Mouse (Mus musculus) liver, embryonic 12.5 days (tissue): ENCODE measurements around the gene Fbxo3. TPM values are rescaled to one million over a fixed set of nuclear protein-coding genes. Genes with fewer than 3 reads are reported as not detected.
"Not testable (repeated sequence)": the region's sequence is repeated elsewhere in the genome, so short reads cannot be mapped to it uniquely, and the experiment has no call there.

ENCODE experiments used
- ATAC-seq: fragments of 200-750 bp; cut with Nextera tagmentation; 2 replicates; pipeline ENCODE4 v1.8.0; 2017; ENCODE audit warnings: moderate number of reproducible peaks, mild to moderate bottlenecking, moderate library complexity
- H3K27ac ChIP-seq: fragments of 300-500 bp; sonication (generic); 2 replicates; pipeline ENCODE4 v1.5.1; 2016; ENCODE audit warnings: mild to moderate bottlenecking
- H3K27me3 ChIP-seq: fragments of 300-500 bp; sonication (generic); replicated peaks from 2 replicates; pipeline ENCODE4 v1.6.1; 2016; ENCODE audit warnings: mild to moderate bottlenecking, moderate library complexity
- H3K36me3 ChIP-seq: fragments of 300-500 bp; sonication (generic); 2 replicates; pipeline ENCODE4 v1.6.1; 2016; ENCODE audit warnings: mild to moderate bottlenecking, moderate library complexity
- H3K4me1 ChIP-seq: fragments of 300-500 bp; sonication (generic); 2 replicates; pipeline ENCODE4 v1.6.1; 2016
- H3K4me2 ChIP-seq: fragments of 300-500 bp; sonication (generic); 2 replicates; pipeline ENCODE4 v1.6.1; 2016; ENCODE audit warnings: mild to moderate bottlenecking, moderate library complexity
- H3K4me3 ChIP-seq: fragments of 300-500 bp; sonication (generic); 2 replicates; pipeline ENCODE4 v1.5.1; 2016; ENCODE audit warnings: mild to moderate bottlenecking, moderate library complexity
- H3K9ac ChIP-seq: fragments of 300-500 bp; sonication (generic); 2 replicates; pipeline ENCODE4 v1.6.1; 2016; ENCODE audit warnings: mild to moderate bottlenecking, moderate library complexity
- H3K9me3 ChIP-seq: fragments of 300-500 bp; sonication (generic); replicated peaks from 2 replicates; pipeline ENCODE4 v1.6.1; 2016; ENCODE audit warnings: mild to moderate bottlenecking, moderate library complexity
- WGBS: fragments of 180-500 bp; shearing (Covaris S2); methylation state at CpG from one replicate; pipeline ENCODE4 v1.1.7; 2016; ENCODE audit not compliant: insufficient replicate concordance; 5-methylcytosine and 5-hydroxymethylcytosine counted together
- polyA plus RNA-seq: library from polyadenylated mRNA; unstranded; fragments of >200 nt; fragmentation: Nextera tagmentation; extraction: Ambion mirVana; gene quantifications from 2 replicates; pipeline ENCODE4 v1.2.1, GENCODE M21; 2016

The Fbxo3 gene
- polyA plus RNA-seq, 1 experiment from 2014 or later: 60.1 TPM

DNA sequence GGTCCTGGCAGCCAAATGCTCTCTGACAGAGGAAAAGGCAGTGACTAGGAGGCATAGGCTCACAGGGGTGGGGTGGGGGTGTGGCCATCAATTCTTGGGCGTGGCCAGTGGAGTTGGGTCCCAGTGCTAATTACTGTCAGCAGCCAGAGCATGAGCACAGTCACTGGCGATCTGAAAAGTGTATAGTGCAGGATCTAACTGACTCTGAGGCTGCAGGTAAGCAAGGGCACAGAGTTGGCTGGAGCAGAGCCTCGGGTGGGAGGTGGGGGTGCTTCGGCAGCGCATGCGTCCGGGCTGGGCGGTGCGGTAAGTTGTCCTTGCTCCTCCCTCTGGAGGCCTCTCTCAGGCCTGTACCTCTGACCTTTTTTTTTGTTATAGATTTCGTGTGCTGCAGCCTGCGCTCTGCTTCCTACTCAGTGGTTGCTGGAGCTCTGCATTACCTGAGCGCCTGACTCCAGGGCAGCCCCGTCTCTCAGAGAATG is 42.2 kb downstream of the Fbxo3 start, which contains the start of gene Cd59b:
Gene Cd59b, plus strand, starts transcription at position 146 of the 482 bp plus-strand sequence.
- no peaks in the 10 kb centered on the region; the same call in 1 of the 2 replicates for H3K9me3 ChIP-seq
- H3K4me1 ChIP-seq: peaks cover 47% of the 10 kb centered on the region
- ATAC-seq: peak; percentile 97
- H3K9ac ChIP-seq: peak within 1 kb of the TSS; percentile 72
- no peaks in the 10 kb centered on the region for H3K27me3 ChIP-seq
- H3K4me2 ChIP-seq: peak within 1 kb of the TSS; percentile 77
- peak within 1 kb of the TSS; percentile 60 for H3K4me3 ChIP-seq
- WGBS: 3% methylated on average over 10 of the region's 13 CpGs
- peaks cover 9% of the 10 kb centered on the region for H3K36me3 ChIP-seq
- H3K27ac ChIP-seq: peak within 1 kb of the TSS; percentile 84

DNA sequence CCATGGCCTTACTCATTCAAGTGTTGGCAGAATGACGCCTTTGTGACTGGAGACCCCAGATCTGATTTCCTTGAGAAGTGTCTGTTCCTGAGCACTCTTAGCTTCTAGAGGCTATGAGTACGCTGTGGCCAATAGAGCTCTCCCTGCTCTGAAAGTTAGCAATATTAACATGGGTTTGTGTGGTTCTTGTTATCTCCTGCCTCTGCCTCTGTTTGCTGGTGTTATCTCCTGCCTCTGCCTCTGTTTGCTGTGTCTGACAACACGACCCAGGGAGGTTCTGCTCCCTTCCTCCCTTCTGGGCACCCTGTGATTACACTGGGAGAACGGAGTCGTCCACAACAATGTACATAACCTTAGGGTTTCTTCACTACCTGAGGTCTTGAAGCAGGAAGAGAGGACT is 50.8 kb downstream of the Fbxo3 start:
- Histone ChIP-seq H3K27ac (peak overlapping the region; percentile 87), H3K9ac (peak overlapping the region; percentile 46)
- WGBS: 8% methylated on average over 5 of the region's 5 CpGs

DNA sequence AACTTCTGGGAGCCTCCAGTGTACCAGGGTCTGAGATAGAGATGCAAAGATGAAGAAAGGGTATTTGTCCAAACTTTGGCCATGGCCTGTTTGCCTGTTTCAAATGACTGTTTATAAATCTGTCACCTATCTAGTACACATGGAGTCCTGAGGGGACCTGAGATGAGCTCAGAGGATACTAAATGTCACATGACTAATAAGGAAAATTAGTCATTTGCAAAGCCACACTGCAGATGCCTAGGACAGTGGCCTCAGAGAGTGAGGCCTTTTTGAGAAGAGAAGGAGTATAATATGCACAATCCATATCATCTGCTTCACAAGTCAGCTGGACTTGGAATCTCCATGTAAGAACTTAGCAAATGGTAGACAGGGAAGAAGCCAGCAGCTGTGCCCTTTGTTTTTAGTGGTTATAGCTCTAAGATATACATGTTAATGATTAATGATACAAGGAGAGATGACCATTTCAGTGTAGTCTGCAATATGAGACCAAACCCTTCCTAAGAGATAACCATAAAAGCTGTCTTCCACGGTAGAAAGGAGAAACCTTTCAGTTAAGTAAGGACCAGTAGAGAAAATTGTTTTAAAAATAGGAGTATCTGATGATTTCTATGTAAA is 54.0 kb downstream of the Fbxo3 start:
- not testable (repeated sequence) for H3K4me3 ChIP-seq, H3K4me2 ChIP-seq, H3K9ac ChIP-seq, ATAC-seq, H3K36me3 ChIP-seq, H3K9me3 ChIP-seq, H3K27ac ChIP-seq, H3K27me3 ChIP-seq
- WGBS: no CpG with 5 or more reads among the region's 1 CpGs
- peaks cover 65% of the 10 kb centered on the region for H3K4me1 ChIP-seq

More for the DNA sequence above, 50.8 kb downstream of the Fbxo3 start:
- peak; percentile 99 for ATAC-seq
- H3K9me3 ChIP-seq, H3K36me3 ChIP-seq, H3K27me3 ChIP-seq: not testable (repeated sequence)
- Histone ChIP-seq H3K4me2 (peak overlapping the region; percentile 52), H3K4me1 (peaks cover 52% of the 10 kb centered on the region), H3K4me3 (peak overlapping the region; percentile 14; the same call in 1 of the 2 replicates)

DNA sequence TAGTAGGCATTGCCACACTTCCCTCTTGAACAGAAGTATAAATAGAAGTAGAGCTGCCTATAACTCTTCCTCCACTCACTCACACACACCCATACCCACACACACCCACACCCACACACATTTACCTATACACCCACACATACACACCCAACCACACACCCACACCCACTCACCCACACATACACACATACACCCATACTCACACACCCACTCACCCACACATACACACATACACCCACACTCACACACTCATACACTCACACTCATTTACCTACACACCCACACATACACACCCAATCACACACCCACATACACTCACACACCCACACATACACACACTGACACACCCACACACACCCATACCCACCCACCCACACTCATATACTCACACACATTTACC is 55.0 kb downstream of the Fbxo3 start:
- H3K4me1 ChIP-seq: peaks cover 65% of the 10 kb centered on the region
- no peak overlapping the region for H3K9ac ChIP-seq
- no peak for ATAC-seq
- H3K9me3 ChIP-seq: no peaks in the 10 kb centered on the region
- H3K27me3 ChIP-seq: no peaks in the 10 kb centered on the region
- no peak overlapping the region for H3K4me3 ChIP-seq
- no peak overlapping the region for H3K4me2 ChIP-seq
- H3K36me3 ChIP-seq: peaks cover 7% of the 10 kb centered on the region
- peak overlapping the region; percentile 54 for H3K27ac ChIP-seq

DNA sequence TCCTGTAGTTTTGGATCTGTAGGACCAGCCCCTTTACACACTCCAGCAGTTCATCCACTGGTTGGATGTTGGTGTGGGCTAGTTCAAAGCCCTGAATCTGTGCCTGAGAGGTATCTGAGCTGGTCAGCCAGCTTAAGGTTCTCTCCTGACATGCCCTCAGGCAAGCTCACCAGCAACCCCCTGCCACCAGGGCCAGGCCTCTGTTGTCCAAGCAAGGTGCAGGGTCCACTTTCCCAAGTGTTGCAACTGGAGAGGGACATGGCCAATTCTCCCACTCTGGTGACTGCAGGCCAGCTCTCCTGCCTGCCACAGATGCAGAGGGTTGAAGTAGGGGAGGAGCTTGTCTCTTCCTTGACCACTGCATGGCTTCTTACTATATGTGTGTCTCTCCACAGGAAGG is 56.5 kb downstream of the Fbxo3 start:
- H3K4me3 ChIP-seq, H3K9me3 ChIP-seq, H3K9ac ChIP-seq, H3K27me3 ChIP-seq, H3K4me2 ChIP-seq, H3K36me3 ChIP-seq: not testable (repeated sequence)
- peaks cover 53% of the 10 kb centered on the region for H3K4me1 ChIP-seq
- peak overlapping the region; percentile 66; the same call in 1 of the 2 replicates for H3K27ac ChIP-seq
- peak; percentile 13; the same call in 1 of the 2 replicates for ATAC-seq

DNA sequence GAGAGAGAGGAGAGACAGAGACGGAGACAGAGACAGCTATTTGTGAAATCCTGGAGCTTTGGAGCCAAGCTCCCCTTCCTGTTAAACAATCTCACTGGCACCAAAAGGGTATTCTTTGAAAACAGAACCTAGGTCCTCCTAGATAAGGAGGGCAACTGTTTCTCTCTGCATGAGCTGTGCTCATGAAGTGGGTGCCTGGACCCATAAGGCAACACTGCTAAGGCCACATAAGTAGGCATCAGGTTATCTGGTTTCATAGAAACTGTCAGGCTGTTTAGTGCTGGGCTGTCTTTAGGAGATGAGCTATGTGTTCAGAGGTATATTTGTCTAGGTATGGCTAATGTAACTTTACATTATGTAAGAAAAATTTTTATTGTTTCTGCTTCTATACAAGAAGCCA is 60.0 kb downstream of the Fbxo3 start:
- H3K9me3 ChIP-seq, H3K36me3 ChIP-seq, H3K27me3 ChIP-seq, H3K4me3 ChIP-seq, H3K9ac ChIP-seq: not testable (repeated sequence)
- Histone ChIP-seq H3K4me1 (peaks cover 49% of the 10 kb centered on the region), H3K4me2 (0 out of 2 replicates have a peak overlapping the region, but pooled peaks have one; percentile 14), H3K27ac (peak overlapping the region; percentile 73)
- WGBS: 15% methylated on average over 1 of the region's 1 CpGs
- peak; percentile 90 for ATAC-seq

DNA sequence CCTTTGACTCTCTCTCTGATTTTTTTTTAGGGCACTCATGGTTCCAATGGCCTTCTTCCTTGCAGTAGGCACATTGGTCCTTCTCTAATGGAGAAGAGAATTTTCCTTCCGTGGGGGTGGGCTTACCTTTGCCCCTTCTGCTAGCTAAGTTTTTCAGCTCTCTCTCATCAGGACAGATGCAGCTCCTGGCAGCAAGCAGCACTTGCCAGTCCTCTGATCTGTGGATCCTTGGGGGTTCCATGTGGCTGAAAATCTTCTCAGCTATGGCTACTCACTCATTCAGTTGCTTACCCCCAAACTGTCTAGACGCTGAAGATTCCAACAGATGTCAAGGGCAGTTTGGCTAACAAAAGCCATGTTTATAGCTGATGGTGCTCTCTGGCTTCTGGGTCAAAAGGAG is 65.8 kb downstream of the Fbxo3 start:
- Histone ChIP-seq H3K36me3 (no peaks in the 10 kb centered on the region), H3K9me3 (no peaks in the 10 kb centered on the region), H3K27ac (no peak overlapping the region), H3K4me1 (peaks cover 60% of the 10 kb centered on the region), H3K4me2 (no peak overlapping the region), H3K4me3 (no peak overlapping the region), H3K27me3 (no peaks in the 10 kb centered on the region), H3K9ac (no peak overlapping the region)
- ATAC-seq: no peak
- 69% methylated on average over 2 of the region's 2 CpGs for WGBS

DNA sequence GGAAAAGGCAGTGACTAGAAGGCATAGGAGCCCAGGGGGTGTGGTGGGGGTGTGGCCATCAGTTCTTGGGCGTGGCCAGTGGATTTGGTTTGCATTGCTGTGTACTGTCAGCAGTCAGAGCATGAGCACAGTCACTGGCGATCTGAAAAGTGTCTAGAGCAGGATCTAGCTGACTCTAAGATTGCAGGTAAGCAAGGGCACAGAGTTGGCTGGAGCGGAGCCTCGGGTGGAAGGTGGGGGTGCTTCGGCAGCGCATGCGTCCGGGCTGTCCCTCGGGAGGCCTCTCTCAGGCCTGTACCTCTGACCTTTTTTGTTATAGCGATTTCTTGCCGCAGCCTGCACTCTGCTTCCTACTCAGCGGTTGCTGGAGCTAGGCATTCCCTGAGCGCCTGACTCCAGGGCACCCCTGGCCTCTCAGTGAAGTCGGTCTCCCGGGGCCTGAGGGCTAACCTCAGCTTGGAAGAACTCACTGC is 68.3 kb downstream of the Fbxo3 start, which contains the start of gene Cd59a:
Gene Cd59a, plus strand, starts transcription at position 61 of the 473 bp plus-strand sequence.
- Histone ChIP-seq H3K9me3 (no peaks in the 10 kb centered on the region), H3K9ac (peak within 1 kb of the TSS; percentile 86), H3K4me1 (peaks cover 81% of the 10 kb centered on the region), H3K36me3 (no peaks in the 10 kb centered on the region), H3K4me3 (peak within 1 kb of the TSS; percentile 76), H3K27ac (peak within 1 kb of the TSS; percentile 97), H3K4me2 (peak within 1 kb of the TSS; percentile 83), H3K27me3 (no peaks in the 10 kb centered on the region)
- 3% methylated on average over 15 of the region's 15 CpGs for WGBS
- ATAC-seq: peak; percentile 83

DNA sequence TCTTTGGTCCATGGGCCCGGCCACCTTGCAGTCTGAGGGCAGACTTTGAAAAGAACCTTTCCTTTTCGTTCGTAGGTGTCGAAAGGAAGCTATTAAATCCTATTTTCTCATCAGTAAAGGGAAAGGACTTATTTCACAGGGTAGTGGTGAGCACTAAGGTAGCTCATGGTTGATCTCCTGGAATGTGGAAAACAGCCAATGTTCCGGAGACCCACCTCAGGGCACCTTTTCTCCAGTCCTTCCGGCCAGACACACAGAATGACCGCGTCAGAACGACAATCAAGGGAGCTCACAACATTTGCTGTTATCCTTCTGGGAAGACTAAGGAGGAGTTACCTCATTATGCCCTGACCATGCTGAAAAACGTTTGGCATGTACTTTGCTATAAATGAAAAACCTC is 68.7 kb downstream of the Fbxo3 start:
- no peaks in the 10 kb centered on the region for H3K27me3 ChIP-seq
- peak overlapping the region; percentile 76 for H3K4me3 ChIP-seq
- peaks cover 83% of the 10 kb centered on the region for H3K4me1 ChIP-seq
- H3K9me3 ChIP-seq: no peaks in the 10 kb centered on the region
- peak overlapping the region; percentile 97 for H3K27ac ChIP-seq
- 30% methylated on average over 10 of the region's 10 CpGs for WGBS
- H3K36me3 ChIP-seq: no peaks in the 10 kb centered on the region
- peak overlapping the region; percentile 86 for H3K9ac ChIP-seq
- ATAC-seq: no peak
- H3K4me2 ChIP-seq: peak overlapping the region; percentile 83

DNA sequence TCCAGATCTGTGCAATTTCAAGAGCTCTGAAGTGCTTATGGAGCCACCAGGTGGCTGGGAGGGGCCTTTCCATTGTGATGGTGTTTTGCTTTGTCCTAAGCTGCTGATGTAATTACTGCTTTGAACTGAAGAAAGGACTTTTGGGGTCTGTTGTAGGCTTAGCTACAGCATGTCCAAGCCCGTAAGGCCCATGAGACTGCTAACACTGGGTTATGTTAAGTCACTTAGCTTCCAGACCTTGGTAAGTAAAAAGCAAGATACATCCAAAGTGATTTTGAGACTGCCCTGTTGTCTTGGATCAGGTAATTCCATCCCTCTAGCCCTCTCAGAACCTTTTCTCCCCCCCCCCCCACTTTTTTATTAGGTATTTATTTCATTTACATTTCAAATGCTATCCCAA is 69.3 kb downstream of the Fbxo3 start:
- Histone ChIP-seq H3K27ac (peak overlapping the region; percentile 97), H3K4me2 (peak overlapping the region; percentile 83), H3K4me3 (peak overlapping the region; percentile 76), H3K9ac (peak overlapping the region; percentile 86), H3K4me1 (peaks cover 80% of the 10 kb centered on the region)
- not testable (repeated sequence) for ATAC-seq, H3K9me3 ChIP-seq, H3K36me3 ChIP-seq, H3K27me3 ChIP-seq
- WGBS: 72% methylated on average over 1 of the region's 1 CpGs

DNA sequence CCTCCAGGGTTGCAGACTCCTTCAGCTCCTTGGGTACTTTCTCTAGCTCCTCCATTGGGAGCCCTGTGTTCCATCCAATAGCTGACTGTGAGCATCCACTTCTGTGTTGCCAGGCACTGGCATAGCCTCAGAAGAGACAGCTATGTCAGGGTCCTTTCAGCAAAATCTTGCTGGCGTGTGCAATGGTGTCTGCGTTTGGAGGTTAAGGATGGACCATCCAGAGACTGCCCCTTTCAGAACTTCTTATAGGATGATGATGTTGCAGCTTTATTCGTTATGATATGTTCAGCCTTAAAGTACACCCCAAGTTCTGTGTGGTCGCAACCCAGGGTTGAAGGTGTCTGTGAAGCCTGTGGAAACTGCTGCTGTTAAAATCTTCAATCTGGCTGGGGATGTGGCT is 69.9 kb downstream of the Fbxo3 start:
- Histone ChIP-seq H3K9ac (peak overlapping the region; percentile 86), H3K4me2 (peak overlapping the region; percentile 83), H3K4me1 (peaks cover 78% of the 10 kb centered on the region), H3K4me3 (peak overlapping the region; percentile 76), H3K27ac (peak overlapping the region; percentile 97)
- WGBS: 89% methylated on average over 4 of the region's 4 CpGs
- not testable (repeated sequence) for ATAC-seq, H3K9me3 ChIP-seq, H3K36me3 ChIP-seq, H3K27me3 ChIP-seq

DNA sequence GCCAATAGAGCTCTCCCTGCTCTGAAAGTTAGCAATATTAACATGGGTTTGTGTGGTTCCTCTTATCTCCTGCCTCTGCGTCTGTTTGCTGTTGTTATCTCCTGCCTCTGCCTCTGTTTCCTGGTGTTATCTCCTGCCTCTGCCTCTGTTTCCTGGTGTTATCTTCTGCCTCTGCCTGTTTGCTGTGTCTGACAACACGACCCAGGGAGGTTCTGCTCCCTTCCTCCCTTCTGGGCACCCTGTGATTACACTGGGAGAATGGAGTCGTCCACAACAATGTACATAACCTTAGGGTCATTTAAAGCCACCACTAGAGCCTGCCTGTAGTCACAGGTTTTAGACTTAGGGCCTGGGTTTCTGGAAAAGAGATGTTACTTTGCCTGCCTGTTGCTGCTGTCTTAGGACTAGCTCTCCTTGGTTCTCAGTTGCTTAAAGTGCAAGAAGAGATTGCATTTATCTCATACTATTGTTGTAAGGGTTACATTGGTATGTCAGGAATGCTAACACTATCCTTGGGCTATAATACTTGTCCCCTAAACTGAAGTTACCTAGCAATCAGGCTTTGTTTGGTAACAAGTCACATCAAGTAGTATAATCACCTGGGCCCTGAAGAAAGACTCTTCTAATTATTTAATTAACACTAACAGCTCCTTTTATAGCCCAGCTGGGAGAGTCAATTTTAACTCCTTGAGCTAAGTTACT is 71.2 kb downstream of the Fbxo3 start:
- H3K27ac ChIP-seq: peak overlapping the region; percentile 97
- H3K4me1 ChIP-seq: peaks cover 83% of the 10 kb centered on the region
- no peaks in the 10 kb centered on the region for H3K27me3 ChIP-seq
- peak overlapping the region; percentile 62 for H3K9ac ChIP-seq
- peak overlapping the region; percentile 76 for H3K4me3 ChIP-seq
- peak; percentile 91 for ATAC-seq
- H3K4me2 ChIP-seq: peak overlapping the region; percentile 83
- WGBS: 3% methylated on average over 3 of the region's 3 CpGs
- H3K36me3 ChIP-seq: 0 out of 2 replicates have a peak, but pooled peaks cover 10% of the 10 kb centered on the region
- H3K9me3 ChIP-seq: no peaks in the 10 kb centered on the region
